ENCODE assay signal across 8 mouse cellular contexts in the genomic region with DNA sequence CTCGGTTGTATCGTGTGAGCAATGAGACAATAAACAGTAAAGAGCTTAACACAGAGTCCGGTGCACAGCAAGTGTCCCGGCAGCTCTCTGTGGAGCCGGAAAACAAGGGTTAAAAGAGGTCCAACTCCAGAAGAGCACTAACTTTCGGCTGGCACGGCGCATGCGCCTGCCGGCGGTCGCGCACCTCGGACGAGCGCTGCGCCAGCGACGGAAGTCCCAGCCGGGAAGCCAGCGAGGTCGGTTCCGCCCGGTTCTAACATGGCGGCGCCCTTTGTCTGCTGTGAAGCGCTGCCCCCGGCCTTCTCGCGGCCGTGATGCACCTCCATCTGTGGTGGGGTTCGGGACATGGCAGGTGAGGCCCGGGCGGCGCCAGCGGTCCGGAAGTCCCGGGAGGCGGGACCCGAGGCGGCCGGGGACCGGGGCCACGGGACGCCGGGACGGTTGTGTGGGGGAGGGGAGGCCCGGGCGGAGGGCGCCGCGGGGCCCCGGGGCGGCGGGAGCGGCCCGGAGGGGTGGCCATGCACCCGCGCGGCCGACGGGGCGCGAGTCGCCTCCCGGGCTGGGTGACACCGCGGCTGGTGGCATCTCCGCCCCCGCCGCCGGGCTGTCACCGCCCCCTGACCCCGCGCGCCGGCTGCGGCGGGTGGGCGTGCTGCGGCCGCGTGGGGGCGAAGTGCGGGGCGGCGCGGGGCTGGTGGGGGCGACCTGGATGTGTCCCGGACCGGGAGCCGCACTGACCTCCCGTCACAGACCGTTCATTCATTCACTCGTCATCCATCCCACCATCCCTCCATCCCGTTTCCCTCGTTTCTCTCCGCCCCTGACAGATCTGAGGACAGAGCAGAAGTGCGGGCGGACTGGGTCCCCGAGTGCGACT. TPM values are rescaled to one million over a fixed set of nuclear protein-coding genes. Genes with fewer than 3 reads are reported as not detected.
A peak's percentile ranks its signal among the peaks of the same experiment; 100 is the strongest.
DNase-seq lines count a peak whose midpoint lies in the region; ATAC-seq lines count a peak whose summit lies in the region.

A gene (plus strand): TSS at position 204 of the 877 bp plus-strand sequence.

- intact Hi-C loops in gastrocnemius, postnatal 14 days (cut with DNase I; ENCODE audit: low total_unique reads) = no loop called here
- intact Hi-C loops in left cerebral cortex, postnatal 10 days (cut with DNase I) = no loop called here

- peak; percentile 86 to 92 for DNase-seq in adrenal gland, adult 18-20 months (ENCODE audit: low spot score in 2 of 2)
- DNase-seq in embryo, embryonic 10 days (ENCODE audit: low spot score) = peak; percentile 96
- peak; percentile 90 for DNase-seq in gastrocnemius, postnatal 14 days
- peak; percentile 94 for DNase-seq in induced T-regulatory cell, adult 2 months (ENCODE audit: low read depth)
- peak; percentile 83 to 94 for DNase-seq in left cerebral cortex, postnatal 10 days (ENCODE audit: extremely low spot score in 1 of 2, low spot score in 2 of 2)
- DNase-seq in right cerebral cortex, postnatal 10 days (ENCODE audit: low spot score in 2 of 2) = peak; percentile 93 to 94
- peak; percentile 90 for DNase-seq in urinary bladder, postnatal 14 days (ENCODE audit: low spot score)

- ATAC-seq in megakaryocyte progenitor cell, adult 5-6 weeks (replicated peaks; ENCODE audit: poor library complexity) = peak; percentile 96

RNA-seq across cellular contexts. Expression of the gene that starts here (rescaled TPM):
- total RNA-seq in adrenal gland, adult 18-20 months (2021) = 10 to 100 TPM; 18.6 to 20.5 TPM
- 10 to 100 TPM; 16.2 to 16.7 TPM for total RNA-seq in gastrocnemius, postnatal 14 days (2021)
- total RNA-seq in left cerebral cortex, postnatal 10 days (2021) = 10 to 100 TPM; 23.0 to 26.1 TPM
- total RNA-seq in megakaryocyte progenitor cell, adult 5-6 weeks (2015) = 12.0 and 14.0 TPM in 2 replicates
- 15.2 and 21.3 TPM in 2 replicates for total RNA-seq in megakaryocyte progenitor cell, adult 5-6 weeks (2017)

Comparison
In these comparisons a context has a peak if more than half of its experiments do, and no peak if none do; other contexts are left out.
1. Peak in every context shown above with its lines: DNase-seq and ATAC-seq.